Mouse (Mus musculus) forelimb bud, embryonic 11.5 days (tissue): ENCODE measurements around the gene Rad54l2.

Source experiments
- DNase-seq: peaks from one replicate; pipeline ENCODE4 v3.0.0-alpha.2; 2012; ENCODE audit warnings: low read depth, low spot score

Gene Rad54l2

DNA sequence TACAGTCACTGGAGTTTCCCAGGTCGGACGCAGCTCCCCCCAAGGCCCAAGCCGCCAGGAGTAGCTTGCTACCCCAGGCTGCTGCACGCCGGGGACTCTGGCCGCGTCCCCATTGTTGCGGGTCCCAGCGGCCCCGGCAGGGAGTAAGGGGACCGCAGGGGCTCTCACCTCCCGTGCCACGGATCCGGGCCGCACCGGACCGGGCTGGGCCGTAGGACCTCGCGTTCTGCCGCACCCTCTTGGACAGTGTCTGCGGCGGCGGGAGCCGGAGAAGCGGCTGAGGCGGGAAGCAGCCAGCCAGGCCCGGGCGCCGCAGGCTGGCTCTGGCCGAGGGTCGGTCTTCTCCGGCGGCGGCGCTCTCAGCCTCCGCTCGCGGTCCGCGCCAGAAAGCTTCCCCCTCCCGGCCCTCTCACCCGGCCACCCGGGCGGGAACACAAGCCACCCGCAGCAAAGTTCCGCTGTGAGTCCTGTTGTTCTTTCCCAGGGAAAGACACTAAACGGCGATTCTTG is at the start of gene Rad54l2:
Gene Rad54l2 (minus strand): TSS at position 383 of the 510 bp plus-strand sequence.
- peak; percentile 80 for DNase-seq

DNA sequence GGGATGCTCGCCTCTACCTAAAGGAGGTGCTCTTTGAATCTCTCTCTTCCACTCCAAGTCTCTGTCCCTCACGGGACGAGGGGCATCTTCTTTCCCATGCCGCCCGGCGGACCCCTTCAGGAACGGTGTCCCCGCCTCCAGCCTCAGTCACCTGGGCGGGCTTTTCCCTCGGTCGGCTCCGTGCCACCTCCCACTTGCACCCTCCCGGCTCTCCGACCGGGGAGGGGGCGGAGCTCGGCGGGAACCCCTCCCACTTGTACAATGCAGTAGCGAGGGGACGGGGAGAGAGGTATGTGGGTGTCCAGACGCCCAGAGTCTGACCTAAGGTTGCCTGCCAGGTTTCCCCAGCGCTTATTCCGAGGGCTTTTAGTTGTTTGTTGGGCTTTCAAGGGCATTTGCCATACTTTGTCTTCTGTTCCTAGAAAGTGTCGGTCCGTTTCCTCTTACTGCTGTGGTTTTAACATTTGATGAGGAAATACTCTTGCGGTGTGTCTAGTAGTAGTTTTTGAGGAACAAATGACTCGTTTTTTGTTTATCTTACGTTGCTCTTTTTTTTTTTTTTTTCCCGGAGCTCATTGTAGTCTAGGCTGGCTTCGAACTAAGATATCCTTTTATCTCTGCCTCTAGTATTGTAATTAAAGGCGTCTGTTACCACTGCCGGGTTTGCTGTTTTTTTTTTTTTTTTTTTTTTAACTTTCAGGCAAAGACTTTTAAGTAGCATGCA is 33.5 kb upstream of the Rad54l2 start:
- peak; percentile 88 for DNase-seq

DNA sequence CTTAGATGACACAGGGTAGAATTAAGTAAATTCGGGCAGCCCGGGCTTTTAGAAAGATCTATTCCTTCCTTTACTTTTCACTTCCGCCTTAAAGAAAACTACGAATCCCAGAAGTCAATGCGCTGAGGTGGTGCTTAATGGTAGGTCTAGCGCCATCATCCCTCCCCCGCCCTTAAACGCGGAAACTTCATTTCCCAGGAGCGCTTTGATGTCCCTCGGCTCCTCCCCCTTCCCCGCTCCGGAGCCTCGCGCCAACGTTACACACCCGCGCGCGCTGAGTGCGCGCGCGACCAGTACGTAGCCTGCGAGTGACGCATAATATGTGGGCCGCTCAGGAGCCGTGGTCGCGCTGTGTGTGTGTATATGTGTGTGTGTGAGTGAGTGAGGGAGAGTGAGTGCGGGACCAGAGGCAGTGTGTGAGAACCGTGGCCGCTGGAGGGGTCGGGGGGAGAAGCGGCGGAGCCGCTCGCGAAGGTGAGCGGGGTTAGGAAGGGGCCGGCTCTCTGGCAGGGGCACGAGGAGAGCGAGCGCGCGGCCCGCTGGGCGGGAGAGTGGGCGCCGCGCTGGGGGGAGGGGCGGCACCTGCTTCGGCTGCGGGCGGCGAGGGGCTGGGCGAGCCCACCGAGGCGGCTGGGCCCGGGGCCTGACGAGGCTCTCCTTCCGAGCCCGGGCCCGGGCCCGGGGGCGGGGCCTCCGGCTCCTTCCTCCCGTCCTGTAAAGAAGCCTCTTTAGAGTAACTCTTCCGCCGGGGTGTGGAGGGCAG is 32.8 kb upstream of the Rad54l2 start, which contains the start of gene Dcaf1:
Gene Dcaf1 (plus strand): TSS at position 257 of the 763 bp plus-strand sequence.
- peak; percentile 98 for DNase-seq

DNA sequence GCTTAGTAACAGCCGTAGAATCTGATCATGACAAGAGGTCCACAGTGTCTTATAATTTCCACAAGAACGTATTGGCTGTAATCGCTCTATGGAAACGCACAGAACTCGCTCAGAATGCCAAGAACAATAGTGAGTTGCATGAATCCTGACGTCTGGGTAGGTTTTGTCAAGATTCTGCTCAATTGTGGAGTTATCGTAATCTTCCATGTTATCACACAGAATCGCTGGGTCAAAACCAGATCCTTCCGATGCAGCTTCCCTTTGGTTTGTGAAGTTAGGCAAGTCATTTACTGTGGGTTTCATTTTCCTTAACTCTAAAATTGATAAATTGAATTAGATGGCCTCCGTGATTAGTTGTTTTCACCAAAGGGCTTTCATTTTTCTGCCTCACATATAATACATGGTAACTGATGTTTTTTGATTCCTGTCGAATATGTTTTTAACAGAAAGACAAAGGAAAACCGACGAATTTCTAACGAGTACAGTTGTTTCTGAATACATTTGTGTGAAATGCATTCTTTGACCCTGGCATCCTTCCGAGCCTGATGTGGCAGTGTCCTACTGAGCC is 32.1 kb upstream of the Rad54l2 start:
- DNase-seq: no peak

DNA sequence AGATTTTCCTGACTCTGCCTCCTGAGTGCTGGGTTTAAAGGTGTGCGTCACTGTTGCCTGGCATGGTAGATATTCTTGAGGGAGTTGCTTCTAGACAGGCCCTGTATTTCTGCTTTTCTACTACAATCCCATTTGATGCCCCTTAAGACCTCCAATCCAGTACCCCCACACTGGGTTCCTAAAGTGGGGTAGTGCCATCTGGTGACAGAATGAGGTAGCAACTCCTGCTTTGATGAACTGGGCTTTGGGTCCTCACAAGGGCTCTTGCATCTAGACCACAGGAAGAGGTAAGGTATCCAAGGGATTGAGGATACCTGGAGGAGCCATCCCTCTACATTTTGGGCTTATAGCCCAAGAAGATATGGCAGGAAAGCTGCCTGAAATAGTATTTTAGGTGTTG is 30.2 kb upstream of the Rad54l2 start:
- DNase-seq: no peak

DNA sequence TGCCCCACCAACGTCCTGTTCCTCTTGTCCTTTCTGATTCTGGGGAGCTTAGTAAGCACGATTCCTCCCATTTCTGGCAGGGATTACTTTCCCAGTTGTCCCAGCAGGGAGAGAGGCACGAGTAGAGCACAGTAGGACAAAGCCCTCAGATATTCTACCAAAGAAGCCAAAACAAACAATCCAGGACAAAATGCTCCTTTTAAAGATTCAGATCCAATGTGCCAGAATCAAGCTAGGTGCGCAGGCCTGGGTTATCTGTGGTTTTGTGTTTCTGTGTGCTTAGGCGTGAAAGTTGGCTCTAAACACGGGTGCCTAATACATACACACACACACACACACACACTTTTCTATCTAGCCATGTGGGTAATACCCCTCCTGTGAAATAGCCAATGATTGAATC is 29.2 kb upstream of the Rad54l2 start:
- DNase-seq: no peak

DNA sequence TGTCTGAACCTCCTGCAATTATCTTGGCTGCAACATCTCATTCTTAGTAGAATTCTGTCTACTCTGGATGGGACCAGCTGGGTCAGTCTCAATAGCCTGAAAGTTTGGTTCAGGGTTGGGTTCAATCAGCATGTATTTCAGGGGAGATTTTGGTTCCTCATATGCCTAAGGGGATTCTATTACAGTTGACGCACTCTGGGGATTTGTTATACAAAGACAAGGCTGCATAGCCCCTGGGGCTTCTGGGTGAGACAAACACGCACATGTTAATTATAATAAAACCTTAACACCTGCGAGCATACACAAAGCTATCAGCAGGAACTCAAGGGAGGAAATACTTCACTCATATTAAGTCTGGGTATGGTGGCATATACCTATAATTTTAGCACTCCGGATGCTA is 17.5 kb upstream of the Rad54l2 start:
- DNase-seq: no peak

DNA sequence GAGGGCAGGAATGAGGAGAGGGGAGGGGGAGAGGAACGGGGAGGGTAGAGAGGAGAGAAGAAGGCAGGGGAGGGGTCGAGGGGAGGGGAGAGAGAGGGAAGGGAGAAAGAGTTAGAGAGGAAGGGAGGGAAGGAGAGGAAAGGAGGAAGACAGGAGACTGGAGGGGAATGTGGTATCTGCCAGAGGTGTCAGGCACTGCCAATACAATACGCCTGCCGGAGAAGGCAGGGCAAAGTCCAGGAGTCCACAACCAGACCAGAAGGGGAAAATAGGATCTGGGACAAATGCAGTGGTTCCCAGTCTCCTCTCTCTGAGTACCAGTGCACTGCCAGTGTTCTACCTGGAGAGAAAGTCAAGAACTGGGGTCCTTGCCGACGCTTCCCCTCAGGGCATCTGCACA is 1.8 kb upstream of the Rad54l2 start:
- no peak for DNase-seq

DNA sequence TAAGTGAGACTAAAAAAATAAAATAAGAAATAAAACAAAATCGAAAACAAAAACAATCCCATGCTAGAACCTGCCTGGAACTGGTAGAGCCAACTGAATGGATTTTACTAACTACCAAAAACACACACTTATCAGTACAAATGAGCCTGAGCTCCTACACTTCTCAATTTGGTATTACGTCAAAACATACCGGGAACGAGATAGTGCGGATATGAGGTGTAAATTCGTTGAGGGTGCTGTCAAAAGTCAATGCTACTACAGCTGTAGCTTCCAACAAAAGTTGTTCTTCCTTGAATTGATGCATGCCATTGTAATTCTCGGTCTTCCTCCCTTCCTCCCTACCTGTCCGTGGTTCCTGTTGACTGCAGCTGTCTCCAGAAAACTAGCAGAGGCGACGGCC is 369 bp upstream of the Rad54l2 start:
- DNase-seq: no peak

DNA sequence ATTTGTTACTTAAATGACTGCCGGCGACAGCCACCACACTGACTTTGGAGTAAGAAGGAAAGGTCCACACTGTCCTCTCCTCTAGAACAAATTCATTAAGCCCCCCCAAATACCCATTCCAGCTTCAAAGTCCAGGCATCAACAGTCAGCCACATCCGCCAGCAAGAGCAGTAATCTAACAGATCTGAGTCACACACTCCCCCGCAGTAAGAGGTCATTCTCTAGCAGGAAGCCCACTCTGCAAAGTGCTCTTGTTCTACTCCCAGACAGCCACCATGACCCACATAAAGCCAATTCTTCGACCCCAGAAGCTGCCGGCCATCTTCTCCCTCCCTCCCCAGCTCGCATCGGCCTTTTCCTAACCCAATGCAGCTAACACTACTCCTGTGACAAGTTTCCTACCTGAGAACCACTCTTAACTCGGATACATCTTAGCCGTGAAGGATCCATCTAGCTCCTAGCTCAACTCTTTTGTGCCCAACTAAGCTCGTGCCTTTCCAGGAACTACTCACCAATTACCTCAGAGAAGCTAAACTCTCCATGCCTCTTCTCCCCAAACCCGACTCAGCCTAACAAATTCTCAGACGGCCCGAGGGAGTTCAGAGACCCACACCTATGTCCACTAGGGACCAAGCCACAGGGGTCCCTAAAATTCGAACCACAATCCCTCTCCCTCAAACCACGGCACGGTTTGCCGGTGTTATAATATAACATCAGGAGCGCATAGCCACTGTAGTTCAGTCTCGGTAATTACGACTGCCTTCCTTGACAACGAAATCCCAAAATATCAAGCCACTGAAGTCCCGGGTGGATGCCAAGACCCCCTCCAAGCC is 799 bp downstream of the Rad54l2 start:
- peak; percentile 12 for DNase-seq

DNA sequence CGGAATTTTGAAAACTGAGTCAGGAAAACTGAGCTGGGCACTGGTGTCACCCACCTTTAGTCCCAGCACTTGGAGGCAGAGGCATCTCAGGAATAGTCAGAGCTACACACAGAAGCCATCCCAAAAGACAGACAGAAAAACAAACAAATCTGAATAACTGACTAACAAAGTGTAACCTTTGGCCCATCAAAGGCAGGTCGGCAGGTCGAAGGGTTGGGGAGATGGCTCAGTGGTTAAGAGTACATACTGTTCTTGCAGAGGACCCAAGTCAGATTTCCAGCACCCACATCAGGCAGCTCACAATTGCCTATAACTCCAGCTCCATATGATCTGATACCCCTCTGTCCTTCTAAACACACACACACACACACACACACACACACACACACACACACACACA is 3.8 kb downstream of the Rad54l2 start:
- DNase-seq: no peak

DNA sequence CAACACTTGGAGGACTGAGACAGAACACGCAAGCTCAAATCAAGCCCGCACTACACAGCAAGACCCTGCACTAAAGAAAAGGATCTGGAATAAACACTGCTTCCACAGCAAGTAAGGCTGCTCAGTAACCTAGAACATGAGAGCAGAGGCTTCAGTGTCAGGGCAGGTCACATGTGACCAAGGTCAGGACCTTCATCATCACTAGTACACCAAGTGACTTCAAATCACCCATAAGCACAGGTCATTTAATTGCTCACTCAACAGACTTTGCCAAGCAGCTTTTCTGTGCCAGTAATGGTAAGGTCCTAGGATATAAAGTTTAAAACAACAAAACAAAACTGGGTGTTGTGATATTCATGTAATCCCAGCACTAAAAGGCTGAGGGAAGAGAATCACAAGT is 5.4 kb downstream of the Rad54l2 start:
- DNase-seq: no peak

DNA sequence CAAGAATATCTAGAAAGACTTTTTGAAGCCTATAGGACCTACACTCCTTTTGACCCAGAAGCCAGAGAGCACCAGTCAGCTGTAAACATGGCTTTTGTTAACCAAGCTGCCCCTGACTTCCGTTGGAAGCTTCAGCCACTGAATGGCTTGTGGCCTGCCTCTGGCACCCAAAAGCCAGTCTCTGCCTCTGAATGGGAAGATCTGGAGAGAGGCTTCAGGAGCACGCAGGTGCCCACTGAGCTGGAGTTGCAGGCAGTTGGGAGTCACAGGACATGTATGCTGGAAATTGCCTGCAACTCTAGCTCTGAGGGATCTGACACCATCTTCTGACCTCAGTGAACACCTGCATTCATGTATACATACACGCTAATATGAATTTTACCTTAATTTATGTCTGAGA is 8.9 kb downstream of the Rad54l2 start:
- DNase-seq: no peak

DNA sequence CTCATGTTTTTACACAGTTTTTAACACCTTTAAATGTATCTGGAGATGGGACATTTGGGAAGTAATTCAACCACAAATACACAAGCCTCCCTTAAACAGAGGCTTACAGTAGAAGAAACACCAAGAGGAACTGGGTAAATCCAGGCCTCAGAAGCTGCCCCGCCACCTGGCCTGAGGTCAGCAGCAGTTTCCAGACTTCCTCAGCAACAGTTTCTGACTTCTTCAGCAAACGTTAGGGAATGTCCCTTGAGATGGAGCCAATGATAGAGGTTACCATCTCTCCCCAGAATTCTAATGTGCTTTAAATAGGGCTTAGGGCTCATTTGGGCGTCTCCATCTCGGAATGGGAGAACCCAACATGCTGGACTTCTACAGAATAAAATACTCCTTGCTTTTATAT is 10.7 kb downstream of the Rad54l2 start:
- no peak for DNase-seq

DNA sequence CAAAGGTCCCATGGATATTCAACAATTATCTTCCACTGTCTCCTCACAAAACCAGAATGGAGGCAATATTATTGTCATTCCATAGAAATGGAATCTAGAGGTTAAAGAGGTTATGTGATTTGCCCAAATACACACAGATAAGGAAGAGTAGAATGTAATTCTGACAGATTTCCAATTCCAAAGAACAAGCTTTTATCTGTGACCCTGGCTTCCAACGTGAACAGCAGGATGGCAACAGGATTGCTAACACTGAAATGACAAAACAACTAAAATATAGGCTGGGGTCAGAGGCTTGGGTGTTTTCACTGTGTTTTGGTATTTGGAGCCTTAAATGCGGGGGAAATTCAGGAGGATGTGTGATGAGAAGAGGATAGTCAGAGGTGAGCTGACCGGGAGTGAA is 11.6 kb downstream of the Rad54l2 start:
- DNase-seq: no peak

DNA sequence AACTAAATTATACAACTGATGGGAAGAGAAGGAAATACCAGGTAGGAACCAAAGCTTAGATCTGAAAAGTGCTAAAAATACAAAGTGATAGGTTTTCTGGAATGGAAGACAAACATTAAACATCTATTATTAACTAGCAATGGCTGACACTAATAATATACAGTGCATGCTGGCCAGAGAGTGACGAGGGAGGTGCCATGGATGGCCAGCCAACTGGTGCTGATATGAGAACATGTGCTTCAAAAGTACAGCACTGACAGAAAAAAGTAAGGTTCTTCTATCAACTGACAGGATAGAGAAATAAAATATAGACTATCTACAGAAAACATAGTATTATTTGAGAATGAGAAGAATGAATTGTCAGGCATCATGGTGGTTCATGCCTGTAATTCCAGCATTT is 12.9 kb downstream of the Rad54l2 start:
- no peak for DNase-seq

DNA sequence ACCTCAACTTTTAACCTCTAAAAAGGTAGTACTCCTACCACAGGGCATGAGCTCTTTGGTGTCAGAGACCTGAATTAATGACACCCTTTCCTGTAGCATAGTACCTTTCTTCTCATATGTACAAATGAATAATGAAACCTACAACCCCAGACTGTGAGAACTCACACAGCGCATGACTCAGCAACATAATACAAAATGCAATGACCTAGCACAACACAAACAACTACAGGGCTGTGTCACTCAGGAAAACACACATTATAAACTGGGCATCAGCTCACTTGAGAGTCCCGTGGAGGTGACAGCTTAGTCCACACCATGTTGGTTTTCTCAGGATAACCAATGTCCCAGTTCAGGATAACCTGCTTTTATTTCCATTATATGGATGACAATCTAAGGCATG is 17.2 kb downstream of the Rad54l2 start:
- DNase-seq: no peak

DNA sequence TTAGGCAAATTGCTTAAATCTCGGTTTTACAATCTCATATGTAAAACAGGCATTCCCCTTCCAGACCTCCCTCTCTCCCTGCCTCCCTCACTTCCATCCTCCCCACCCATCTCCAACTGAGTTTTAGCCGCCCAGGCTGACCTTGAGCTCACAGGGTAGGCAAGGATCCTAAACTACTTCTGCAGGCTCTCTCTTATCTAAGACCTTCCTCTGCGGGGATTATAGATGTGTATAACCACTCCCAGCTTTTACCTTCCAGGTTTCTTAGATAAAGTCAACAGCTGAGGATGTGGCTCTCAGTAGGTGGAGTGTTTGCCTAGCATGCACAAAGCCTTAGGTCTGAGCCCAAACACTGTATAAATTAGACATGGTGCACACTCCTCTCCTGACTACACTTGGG is 18.8 kb downstream of the Rad54l2 start:
- DNase-seq: no peak

DNA sequence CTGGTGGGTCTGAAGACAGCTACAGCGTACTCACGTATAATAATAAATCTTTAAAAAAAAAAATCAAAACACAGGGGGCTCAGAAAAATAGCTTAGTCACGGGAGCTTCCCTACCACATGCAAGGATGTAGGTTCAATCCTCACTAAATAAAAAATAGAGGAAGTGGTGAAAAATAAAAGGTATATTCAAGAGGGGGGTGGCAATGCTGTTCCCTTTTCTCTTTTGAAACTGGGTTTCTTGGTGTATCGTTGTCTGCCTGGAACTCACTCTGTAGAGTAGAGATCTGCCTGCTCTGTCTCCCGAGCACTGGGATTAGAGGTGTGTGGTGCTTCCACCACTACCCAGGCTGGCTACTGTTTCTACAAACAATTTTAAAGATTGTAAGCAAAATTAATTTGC is 19.2 kb downstream of the Rad54l2 start:
- DNase-seq: no peak

DNA sequence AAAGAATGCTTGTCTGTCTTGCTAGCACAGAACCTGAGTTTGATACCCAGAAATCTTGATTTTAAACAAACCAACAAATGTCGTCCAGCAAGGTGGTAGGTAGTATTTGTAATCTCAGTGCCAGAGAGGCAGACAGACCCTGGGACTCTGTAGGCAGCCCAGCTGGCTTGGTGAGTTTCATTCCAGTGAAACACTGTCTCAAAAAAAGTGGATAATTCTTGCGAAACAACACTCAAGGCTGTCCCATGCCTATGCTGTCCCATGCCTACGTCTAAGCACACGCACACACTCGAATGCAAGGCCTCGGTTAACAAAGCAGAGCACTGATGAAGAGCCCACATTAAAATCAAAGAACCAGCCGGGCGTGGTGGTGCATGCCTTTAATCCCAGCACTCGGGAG is 32.6 kb downstream of the Rad54l2 start:
- DNase-seq: no peak

DNA sequence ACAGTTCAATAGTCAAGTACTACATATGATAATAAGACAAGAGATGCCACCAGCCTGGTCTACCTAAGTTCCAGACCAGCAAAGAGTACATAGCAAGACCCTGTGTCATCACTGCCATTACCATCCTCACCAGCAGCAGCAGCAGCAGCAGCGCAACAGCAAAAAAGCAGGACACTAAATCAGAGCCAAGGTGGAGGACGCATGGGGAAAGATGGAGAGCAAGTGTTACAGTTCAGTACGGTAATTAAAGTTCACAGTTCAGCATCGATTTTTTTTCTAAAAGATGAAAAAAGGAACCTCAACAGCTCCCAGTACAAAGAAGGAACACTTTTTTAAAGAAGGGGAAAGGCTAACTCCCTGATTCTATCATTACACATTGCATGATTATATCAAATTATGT is 33.2 kb downstream of the Rad54l2 start:
- DNase-seq: no peak

DNA sequence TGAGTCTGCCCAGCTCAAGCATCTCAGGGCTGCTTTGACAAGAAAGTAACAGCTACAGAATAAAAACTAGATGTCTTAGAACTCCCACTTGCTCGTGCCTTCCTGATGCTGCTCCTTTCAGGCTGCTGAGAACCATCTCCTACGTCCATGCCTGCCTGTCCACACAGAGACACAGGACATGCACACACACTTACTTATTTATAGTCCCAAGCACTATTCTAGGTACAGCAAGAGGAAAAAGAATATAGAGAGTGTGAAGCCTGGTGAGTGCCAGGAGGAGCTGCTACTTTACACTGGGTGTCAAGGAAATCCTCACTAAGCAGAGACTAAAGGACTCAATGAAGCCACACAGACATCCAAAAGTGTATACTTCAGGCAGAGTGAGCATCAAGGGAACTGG is 34.7 kb downstream of the Rad54l2 start:
- DNase-seq: no peak
